Comparison of ENCODE assay signal across 8 mouse cellular contexts in the genomic region with DNA sequence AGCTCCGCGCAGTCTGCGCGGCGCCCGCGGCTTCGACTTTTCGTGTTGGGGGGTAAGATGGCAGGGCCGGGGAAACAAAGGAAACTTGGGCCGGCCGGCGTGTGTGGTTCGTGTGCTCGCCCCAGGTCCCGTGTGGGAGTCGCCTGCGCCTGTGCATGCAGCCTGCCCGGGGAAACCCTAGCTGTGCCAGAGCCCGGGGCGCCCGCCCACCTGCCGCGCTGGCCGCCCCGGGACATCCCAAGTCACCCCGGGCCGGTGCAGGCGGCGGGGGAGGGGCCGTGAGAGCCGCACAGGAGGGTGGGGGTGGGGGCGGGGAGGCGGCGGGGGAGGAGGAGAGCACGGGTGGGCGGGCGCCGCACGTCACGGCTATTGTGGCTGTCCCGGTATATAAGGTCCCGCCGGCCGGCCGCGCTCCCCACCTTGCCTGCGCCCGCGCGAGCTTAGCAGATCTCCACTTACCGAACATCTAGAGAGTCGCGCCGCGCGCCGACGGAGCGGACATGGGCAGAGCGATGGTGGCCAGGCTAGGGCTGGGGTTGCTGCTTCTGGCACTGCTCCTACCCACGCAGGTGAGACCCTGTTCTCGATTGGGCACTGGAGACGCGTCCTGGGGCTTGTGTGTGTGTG. TPM values are rescaled to one million over a fixed set of nuclear protein-coding genes. Genes with fewer than 3 reads are reported as not detected.
A peak's percentile ranks its signal among the peaks of the same experiment; 100 is the strongest.
DNase-seq lines count a peak whose midpoint lies in the region; ATAC-seq and TF ChIP-seq lines count a peak whose summit lies in the region.

No protein-coding gene starts in this region.

- TF ChIP-seq CTCF in gastrocnemius, adult 2 months (IDR thresholded peaks at IDR 0.05), result no peak

- peak overlapping the region; percentile 87 for H3K4me2 ChIP-seq in liver, embryonic 16.5 days (ENCODE audit: low read depth, low read length)
- peak overlapping the region; percentile 73 for H3K4me2 ChIP-seq in neural tube, embryonic 12.5 days (replicated peaks)

- peaks cover 34% of the 10 kb centered on the region for H3K4me1 ChIP-seq in liver, embryonic 16.5 days (ENCODE audit: control insufficient read depth, low read depth, low read length)
- H3K4me1 ChIP-seq in neural tube, embryonic 12.5 days, result peaks cover 24% of the 10 kb centered on the region

- WGBS in liver, embryonic 16.5 days (ENCODE audit: insufficient replicate concordance), result under 1% methylated on average over 64 of the region's 65 CpGs
- WGBS in neural tube, embryonic 12.5 days, result under 1% methylated on average over 60 of the region's 65 CpGs

- H3K9me3 ChIP-seq in liver, embryonic 16.5 days (replicated peaks; ENCODE audit: control insufficient read depth, low read length), result no peaks in the 10 kb centered on the region
- no peaks in the 10 kb centered on the region for H3K9me3 ChIP-seq in neural tube, embryonic 12.5 days

- H3K27ac ChIP-seq in gastrocnemius, adult 2 months, result peak overlapping the region; percentile 88
- H3K27ac ChIP-seq in liver, embryonic 16.5 days (ENCODE audit: low read length), result peak overlapping the region; percentile 98
- H3K27ac ChIP-seq in neural tube, embryonic 12.5 days, result peak overlapping the region; percentile 98

- peak overlapping the region; percentile 74 for H3K4me3 ChIP-seq in gastrocnemius, adult 2 months
- peak overlapping the region; percentile 94 for H3K4me3 ChIP-seq in liver, embryonic 16.5 days (ENCODE audit: low read depth, low read length)
- H3K4me3 ChIP-seq in neural tube, embryonic 12.5 days, result peak overlapping the region; percentile 74

- no peak for ATAC-seq in cerebellum, adult (ENCODE audit: insufficient number of reproducible peaks, low FRiP score, low TSS enrichment)
- peak; percentile 83 for ATAC-seq in liver, embryonic 16.5 days (ENCODE audit: low read depth)
- peak; percentile 82 for ATAC-seq in neural tube, embryonic 12.5 days (ENCODE audit: low FRiP score, low read depth)

- intact Hi-C loops in gastrocnemius, adult 2 months (cut with DNase I), result loop anchor here (5.0 kb wide), 3 partner anchors 113 to 493 kb away; a partner anchor contains a TSS

- peak overlapping the region; percentile 99 for H3K9ac ChIP-seq in liver, embryonic 16.5 days (ENCODE audit: low read depth, low read length)
- H3K9ac ChIP-seq in neural tube, embryonic 12.5 days, result peak overlapping the region; percentile 94

- no peaks in the 10 kb centered on the region for H3K27me3 ChIP-seq in liver, embryonic 16.5 days (ENCODE audit: control insufficient read depth, insufficient read depth, low read depth, low read length)
- no peaks in the 10 kb centered on the region for H3K27me3 ChIP-seq in neural tube, embryonic 12.5 days (replicated peaks)

- H3K36me3 ChIP-seq in liver, embryonic 16.5 days (ENCODE audit: control insufficient read depth, insufficient read depth), result peaks cover 35% of the 10 kb centered on the region
- peaks cover 20% of the 10 kb centered on the region for H3K36me3 ChIP-seq in neural tube, embryonic 12.5 days

- peak; percentile 6 for DNase-seq in cerebellum, postnatal 36 days
- peak; percentile 66 for DNase-seq in brain, embryonic 18.5 days (ENCODE audit: low read depth, low spot score)
- DNase-seq in gastrocnemius, adult 2 months, result peak; percentile 76
- peak; percentile 52 for DNase-seq in induced T-regulatory cell, adult 2 months (ENCODE audit: low read depth)
- DNase-seq in thymus, adult 18-20 months, result peak; percentile 83 to 87

RNA-seq across cellular contexts. Expression of a gene that starts 0.8 kb away (rescaled TPM):
- total RNA-seq in gastrocnemius, adult 2 months (2021), result 100 to 1,000 TPM; 120 to 170 TPM
- polyA plus RNA-seq in liver, embryonic 16.5 days (2015; fragmentation: Nextera tagmentation; extraction: Ambion mirVana), result 927 and 938 TPM in 2 replicates
- polyA plus RNA-seq in neural tube, embryonic 12.5 days (2016; fragmentation: Nextera tagmentation; extraction: Ambion mirVana), result 782 and 795 TPM in 2 replicates

RNA-seq across cellular contexts. Expression of a gene that starts 38.1 kb away (rescaled TPM):
- 100 to 1,000 TPM in 1 of 2 experiments, 10 to 100 TPM in 1; 83.3 to 126 TPM for total RNA-seq in gastrocnemius, adult 2 months (2021)
- 21.6 and 26.4 TPM in 2 replicates for polyA plus RNA-seq in liver, embryonic 16.5 days (2015; fragmentation: Nextera tagmentation; extraction: Ambion mirVana)
- 57.2 and 59.9 TPM in 2 replicates for polyA plus RNA-seq in neural tube, embryonic 12.5 days (2016; fragmentation: Nextera tagmentation; extraction: Ambion mirVana)

RNA-seq across cellular contexts. Expression of a gene that starts 55.0 kb away (rescaled TPM):
- total RNA-seq in gastrocnemius, adult 2 months (2021), result 10 to 100 TPM; 15.5 to 18.9 TPM
- 2.9 and 6.0 TPM in 2 replicates for polyA plus RNA-seq in liver, embryonic 16.5 days (2015; fragmentation: Nextera tagmentation; extraction: Ambion mirVana)
- 13.2 and 16.2 TPM in 2 replicates for polyA plus RNA-seq in neural tube, embryonic 12.5 days (2016; fragmentation: Nextera tagmentation; extraction: Ambion mirVana)

Comparison
In these comparisons a context has a peak if more than half of its experiments do, and no peak if none do; other contexts are left out.
1. DNase-seq: peak in every context shown above with its lines; median percentile 85 in thymus, adult 18-20 months; 76 in gastrocnemius, adult 2 months; 66 in brain, embryonic 18.5 days; 52 in induced T-regulatory cell, adult 2 months; 6 in cerebellum, postnatal 36 days.